Mouse (Mus musculus) layer of hippocampus, adult 9-11 months (tissue): ENCODE results near the gene Col15a1.

Experiments used
- DNase-seq: peaks from one replicate; pipeline ENCODE4 v3.0.0; 2022

The Col15a1 gene

GRCm38 (mm10) chr4:47311467-47311866 lies 103.5 kb downstream of the Col15a1 start:
- peak; percentile 40 for DNase-seq

GRCm38 (mm10) chr4:47311929-47312328 lies 104.0 kb downstream of the Col15a1 start:
- no peak for DNase-seq

DNA sequence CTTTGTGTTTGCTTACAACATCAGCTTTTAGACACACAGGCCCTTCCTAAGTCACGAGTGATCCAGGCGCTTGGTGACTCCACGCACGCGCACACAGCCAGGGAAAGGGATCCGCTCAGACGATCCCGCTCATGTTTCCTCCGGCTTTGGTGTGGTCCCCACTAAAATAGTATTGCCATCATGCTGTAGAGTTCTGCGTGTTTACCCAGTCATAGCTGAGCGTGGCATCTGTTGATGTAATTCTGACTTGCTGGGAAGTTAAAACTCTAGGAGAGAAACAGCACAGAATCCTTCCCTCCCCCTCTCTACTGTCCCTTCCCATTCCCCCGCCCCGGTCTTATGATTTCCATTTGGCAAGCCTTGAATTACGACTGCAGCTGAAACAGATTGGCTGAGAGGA lies 104.7 kb downstream of the Col15a1 start:
- DNase-seq: peak; percentile 75

GRCm38 (mm10) chr4:47313710-47314410 lies 105.9 kb downstream of the Col15a1 start:
- DNase-seq: no peak

DNA sequence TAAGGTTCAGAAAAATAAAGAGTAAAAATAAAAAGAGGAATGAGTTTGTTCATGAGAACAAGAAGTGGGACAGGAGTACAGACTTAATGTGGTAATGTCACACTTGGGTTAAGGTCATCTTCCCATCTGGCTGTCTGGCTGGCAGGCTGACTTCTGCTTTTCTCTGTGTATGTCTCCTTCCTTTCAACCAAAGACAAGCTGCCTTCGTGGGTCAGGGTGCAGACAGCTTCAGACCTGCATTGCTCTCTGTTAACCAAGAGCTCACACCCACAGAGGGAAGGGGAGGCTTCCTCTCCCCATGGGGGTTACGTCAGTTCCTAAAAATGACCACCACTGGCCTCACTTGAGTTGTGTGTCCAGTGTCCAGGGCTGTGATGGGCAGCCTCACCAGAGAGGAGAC lies 107.5 kb downstream of the Col15a1 start:
- DNase-seq: peak; percentile 91

DNA sequence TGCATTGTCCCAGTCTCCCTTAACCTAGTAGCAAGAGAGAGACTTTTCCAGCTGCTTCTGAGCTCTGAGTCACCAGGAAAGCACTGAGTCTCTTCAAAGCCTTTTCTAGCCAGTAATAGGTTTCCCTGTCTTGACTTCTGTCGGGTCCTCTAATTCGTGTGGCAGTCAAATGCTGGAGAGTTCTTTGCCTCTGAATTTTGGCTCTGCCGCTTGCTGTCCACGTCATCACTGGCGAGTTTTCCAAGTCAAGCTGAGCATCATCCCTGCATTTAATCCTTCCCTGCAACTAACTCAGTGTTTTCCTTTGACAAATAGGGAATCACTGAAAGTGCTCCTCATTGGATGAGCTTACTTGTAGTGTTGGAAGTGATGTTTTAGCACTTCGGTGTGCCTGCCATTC lies 108.5 kb downstream of the Col15a1 start:
- DNase-seq: no peak

DNA sequence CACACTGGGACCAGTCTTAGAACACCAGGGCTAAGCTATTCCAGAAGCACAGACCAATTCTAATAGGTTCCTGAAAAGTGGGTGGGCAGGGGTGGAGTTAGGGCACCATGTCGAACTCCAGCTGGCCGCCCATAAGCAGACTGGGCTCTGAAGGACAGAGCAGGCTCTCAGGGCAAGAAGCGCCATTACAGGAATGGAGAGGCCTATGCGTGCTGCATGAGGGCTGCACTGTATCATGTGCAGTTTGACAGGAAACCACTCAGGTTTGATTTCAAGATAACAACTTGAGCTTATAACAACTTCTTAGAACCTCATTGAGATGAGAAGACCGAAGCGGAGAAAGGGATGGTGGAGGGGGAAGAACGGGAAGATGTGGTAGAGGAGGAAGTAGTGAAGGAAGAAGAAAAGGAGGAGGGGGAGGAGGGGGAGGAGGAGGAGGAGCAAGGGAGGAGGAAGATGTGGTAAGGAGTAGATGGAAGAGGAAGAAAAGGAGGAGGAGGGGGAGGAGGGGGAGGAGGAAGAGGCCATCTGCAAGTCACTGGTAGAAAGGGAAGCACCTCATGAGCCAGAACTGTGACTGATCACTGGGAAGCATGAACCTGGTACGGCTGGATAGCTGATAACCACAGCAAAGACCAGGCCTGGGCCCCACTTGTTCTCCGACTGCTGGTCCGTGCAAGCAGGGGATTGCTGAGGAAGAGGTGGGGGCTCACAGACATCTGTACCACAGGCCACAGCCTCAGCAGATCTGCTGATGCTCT lies 111.8 kb downstream of the Col15a1 start:
- DNase-seq: peak; percentile 75

DNA sequence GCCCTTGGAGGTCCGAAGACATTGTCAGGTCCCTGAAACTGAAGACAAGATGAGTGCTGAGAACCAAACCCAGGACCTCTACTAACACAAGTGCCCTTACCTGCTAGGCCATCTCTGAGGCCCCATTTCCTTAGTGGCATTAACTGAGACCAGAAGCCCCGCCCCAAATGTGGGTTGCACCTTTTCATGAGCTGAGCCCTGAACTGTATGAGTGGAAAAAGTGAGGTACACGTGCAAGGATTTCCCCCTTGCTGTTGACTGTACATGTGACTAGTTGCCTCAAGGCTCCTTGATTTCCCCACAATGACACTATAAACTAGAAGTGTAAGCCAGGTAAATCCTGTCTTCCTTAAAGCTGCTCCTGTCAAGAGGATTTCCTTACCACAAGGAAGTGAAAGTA lies 114.4 kb downstream of the Col15a1 start:
- DNase-seq: no peak

DNA sequence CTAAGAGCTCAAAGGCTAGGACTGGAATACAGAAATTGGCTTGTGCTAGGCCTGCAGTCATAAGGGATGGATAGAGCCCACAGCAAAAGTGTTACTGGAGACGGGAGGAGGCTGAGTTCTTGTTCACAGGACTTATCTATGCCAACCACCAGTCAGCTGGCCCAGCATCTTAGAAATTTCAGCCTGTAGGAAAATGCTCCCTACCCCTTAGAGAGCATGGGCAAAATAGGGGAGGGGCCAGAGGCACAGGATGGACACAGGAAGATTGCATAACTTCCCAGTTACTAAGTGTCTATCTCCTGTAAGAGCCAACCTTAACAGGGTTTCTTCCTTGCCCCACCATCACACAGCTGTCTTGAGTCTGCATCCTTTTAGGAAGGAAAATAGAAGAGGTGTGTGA lies 116.2 kb downstream of the Col15a1 start:
- no peak for DNase-seq

- DNase-seq: no peak
Observed at GRCm38 (mm10) chr4:47327782-47328181, 119.8 kb downstream of the Col15a1 start.

GRCm38 (mm10) chr4:47329285-47329684 lies 121.3 kb downstream of the Col15a1 start:
- no peak for DNase-seq

DNA sequence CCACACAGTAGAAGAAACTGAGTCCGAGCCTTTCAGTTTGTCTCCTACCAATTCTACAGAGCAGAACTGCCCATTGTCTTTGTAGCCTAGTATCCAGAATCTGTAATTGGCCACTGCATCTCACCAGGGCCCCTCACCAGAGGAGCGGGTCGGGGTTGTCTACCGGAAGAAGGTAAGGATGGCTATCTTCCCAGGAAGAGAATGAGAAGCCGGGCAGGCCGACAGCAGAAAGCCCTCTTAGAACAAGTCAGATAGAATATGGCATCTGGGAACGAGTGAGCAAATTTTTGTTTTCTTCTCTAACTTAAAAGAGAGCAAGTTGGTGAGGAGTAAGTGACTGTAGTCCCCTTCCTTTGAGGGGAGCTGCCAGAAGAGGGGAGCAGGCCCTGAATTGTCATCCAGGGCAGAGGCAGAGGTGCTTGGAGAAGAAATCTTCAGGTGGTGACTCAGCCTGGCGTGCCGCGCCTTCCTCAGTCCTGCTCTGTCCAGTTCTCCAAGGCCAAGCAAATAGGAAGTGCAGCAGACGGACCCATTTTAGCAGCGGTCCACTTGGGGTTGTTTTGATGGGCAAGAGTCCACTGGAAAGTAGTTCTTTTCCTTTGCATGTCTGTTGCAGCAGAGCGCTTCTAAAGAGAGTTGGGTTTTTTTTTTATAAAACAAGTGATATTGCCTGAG lies 122.6 kb downstream of the Col15a1 start:
- no peak for DNase-seq

DNA sequence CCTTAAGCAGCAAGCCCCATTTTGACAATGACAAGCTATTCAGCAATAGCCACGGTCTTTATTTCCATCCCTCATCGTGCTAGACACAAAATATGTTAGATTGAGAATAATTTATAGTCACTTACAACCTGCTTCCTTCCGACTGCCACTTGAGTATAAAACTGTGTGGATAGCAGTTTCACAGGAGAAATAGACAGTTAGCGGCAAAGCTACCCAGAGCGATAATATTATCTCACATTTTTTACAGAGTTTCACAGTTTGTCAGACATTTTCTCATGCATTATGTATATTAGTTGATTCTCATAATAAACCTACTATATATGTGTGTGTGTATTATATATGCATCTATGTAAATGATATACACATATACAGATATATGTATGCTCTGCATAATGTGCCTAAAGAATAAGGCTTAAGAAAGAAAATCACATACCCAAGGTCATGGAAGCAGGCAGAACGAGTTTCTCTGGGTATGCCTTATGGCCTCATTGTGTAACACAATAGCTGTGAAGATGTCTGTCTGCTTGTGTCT lies 124.9 kb downstream of the Col15a1 start:
- no peak for DNase-seq

DNA sequence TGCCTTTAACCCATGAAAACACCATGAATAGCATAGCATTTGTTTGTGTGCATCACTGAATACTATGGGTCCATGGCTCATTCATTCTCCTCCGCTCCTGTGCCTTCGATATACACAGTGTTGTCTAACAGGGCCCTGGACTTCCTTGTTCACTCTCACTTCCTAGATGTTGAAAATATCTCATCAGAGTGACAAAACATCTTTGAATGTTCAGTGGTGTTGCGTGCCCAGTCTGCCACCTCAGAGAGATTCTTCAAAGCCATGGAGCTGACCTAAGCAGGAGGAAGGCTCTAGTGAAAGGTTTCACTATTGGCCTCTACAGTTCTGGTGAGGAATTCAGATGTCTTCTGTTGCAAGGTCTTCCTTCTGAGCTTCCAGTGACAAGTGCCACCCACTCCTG lies 125.6 kb downstream of the Col15a1 start:
- peak; percentile 50 for DNase-seq

GRCm38 (mm10) chr4:47336941-47337600 lies 129.1 kb downstream of the Col15a1 start:
- no peak for DNase-seq

- no peak for DNase-seq
Observed at GRCm38 (mm10) chr4:47342632-47343031, 134.7 kb downstream of the Col15a1 start.

GRCm38 (mm10) chr4:47347022-47347421 lies 139.1 kb downstream of the Col15a1 start:
- DNase-seq: no peak

GRCm38 (mm10) chr4:47349759-47350158 lies 141.8 kb downstream of the Col15a1 start:
- no peak for DNase-seq

- peak; percentile 56 for DNase-seq
Observed at GRCm38 (mm10) chr4:47351386-47352049, 143.6 kb downstream of the Col15a1 start.

DNA sequence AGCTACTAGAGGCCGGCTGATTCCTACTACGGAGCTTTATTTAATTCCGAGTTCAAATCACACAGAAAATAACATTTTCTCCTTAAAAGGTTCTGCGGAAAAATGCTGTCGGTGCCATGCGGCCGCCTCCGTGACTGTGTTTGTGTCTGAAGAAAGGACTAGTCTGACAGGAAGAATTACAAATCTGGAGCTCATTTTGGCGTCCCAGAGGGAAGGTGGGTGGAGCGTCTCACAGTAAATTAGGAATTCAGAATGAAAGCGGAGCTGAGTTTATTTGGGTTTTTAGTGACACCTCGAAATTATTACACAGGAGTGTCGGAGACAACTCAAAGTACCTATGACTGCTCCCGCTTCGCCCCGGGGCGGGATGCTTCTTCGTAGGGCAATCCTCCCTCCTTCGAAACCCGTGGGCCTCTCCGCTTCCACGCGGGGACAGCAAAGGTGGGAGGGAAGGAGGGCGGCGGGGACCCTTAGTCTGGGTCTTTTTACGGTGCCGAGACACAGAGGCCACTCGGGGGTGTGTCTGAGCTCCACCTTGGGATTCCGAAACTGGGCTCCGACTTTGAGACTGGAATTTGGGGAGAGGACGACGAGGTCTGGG lies 144.2 kb downstream of the Col15a1 start:
- peak; percentile 80 for DNase-seq

GRCm38 (mm10) chr4:47352803-47353388 lies 144.9 kb downstream of the Col15a1 start, which contains the start of gene Tgfbr1:
Tgfbr1 (plus strand) TSS chr4:47353222.
- peak; percentile 98 for DNase-seq
